Mouse (Mus musculus) midbrain, postnatal 0 days (tissue): ENCODE results near the gene Nelfe. TPM values are rescaled to one million over a fixed set of nuclear protein-coding genes. Genes with fewer than 3 reads are reported as not detected.

Source experiments
- ATAC-seq: fragments of 200-750 bp; cut with Nextera tagmentation; 2 replicates; pipeline ENCODE4 v1.8.0; 2017; ENCODE audit warnings: moderate number of reproducible peaks, mild to moderate bottlenecking, moderate TSS enrichment, moderate library complexity; ENCODE audit not compliant: low FRiP score
- DNase-seq: peaks from one replicate; pipeline ENCODE4 v3.0.0-alpha.2; 2015; ENCODE audit warnings: low spot score
- H3K27ac ChIP-seq: fragments of 300-500 bp; sonication (generic); 2 replicates; pipeline ENCODE4 v1.5.1; 2014; ENCODE audit warnings: low read depth, mild to moderate bottlenecking, low read length, mixed read lengths
- H3K27me3 ChIP-seq: fragments of 300-500 bp; sonication (generic); 2 replicates; pipeline ENCODE4 v1.6.1; 2014; ENCODE audit warnings: low read length, control low read depth, mixed read lengths; ENCODE audit not compliant: insufficient read depth
- H3K36me3 ChIP-seq: fragments of 300-500 bp; sonication (generic); 2 replicates; pipeline ENCODE4 v1.6.1; 2014; ENCODE audit warnings: low read length, control low read depth, mixed read lengths; ENCODE audit not compliant: insufficient read depth
- H3K4me1 ChIP-seq: fragments of 300-500 bp; sonication (generic); 2 replicates; pipeline ENCODE4 v1.6.1; 2014; ENCODE audit warnings: mild to moderate bottlenecking, control low read depth, antibody characterized with exemption, low read length, mixed read lengths; ENCODE audit not compliant: insufficient read depth
- H3K4me2 ChIP-seq: fragments of 300-500 bp; sonication (generic); 2 replicates; pipeline ENCODE4 v1.6.1; 2014; ENCODE audit warnings: low read depth, mild to moderate bottlenecking, low read length, mixed read lengths; ENCODE audit not compliant: poor library complexity, severe bottlenecking
- H3K4me3 ChIP-seq: fragments of 300-500 bp; sonication (generic); 2 replicates; pipeline ENCODE4 v1.5.1; 2014; ENCODE audit warnings: low read depth, mild to moderate bottlenecking, low read length, moderate library complexity
- H3K9ac ChIP-seq: fragments of 300-500 bp; sonication (generic); replicated peaks from 2 replicates; pipeline ENCODE4 v1.6.1; 2014; ENCODE audit warnings: mild to moderate bottlenecking, low read length, moderate library complexity, mixed read lengths; ENCODE audit not compliant: poor library complexity, severe bottlenecking
- H3K9me3 ChIP-seq: fragments of 300-500 bp; sonication (generic); 2 replicates; pipeline ENCODE4 v1.6.1; 2016; ENCODE audit warnings: low read length, control low read depth
- CTCF ChIP-seq: IDR thresholded peaks from 2 replicates; pipeline ENCODE4 v1.5.1; 2016; ENCODE audit warnings: antibody characterized with exemption, mild to moderate bottlenecking
- WGBS: fragments of 180-500 bp; shearing (Covaris S2); extraction: QIAGEN DNeasy Blood & Tissue Kit; methylation state at CpG from one replicate; pipeline ENCODE4 v1.1.7; 2014; 5-methylcytosine and 5-hydroxymethylcytosine counted together
- polyA plus RNA-seq: library from polyadenylated mRNA; unstranded; fragments of >200 nt; fragmentation: Nextera tagmentation; extraction: Ambion mirVana; gene quantifications from 2 replicates; pipeline ENCODE4 v1.2.1, GENCODE M21; 2015
- total RNA-seq: library from RNA; depleted of rRNA; stranded (reverse); fragments of >200 nt; gene quantifications from 2 replicates; pipeline ENCODE4 v1.2.3, GENCODE M21; 2014

Gene Nelfe
- total and polyA plus RNA-seq, 2 experiments from 2014 or later: 35.1 to 60.2 TPM

DNA sequence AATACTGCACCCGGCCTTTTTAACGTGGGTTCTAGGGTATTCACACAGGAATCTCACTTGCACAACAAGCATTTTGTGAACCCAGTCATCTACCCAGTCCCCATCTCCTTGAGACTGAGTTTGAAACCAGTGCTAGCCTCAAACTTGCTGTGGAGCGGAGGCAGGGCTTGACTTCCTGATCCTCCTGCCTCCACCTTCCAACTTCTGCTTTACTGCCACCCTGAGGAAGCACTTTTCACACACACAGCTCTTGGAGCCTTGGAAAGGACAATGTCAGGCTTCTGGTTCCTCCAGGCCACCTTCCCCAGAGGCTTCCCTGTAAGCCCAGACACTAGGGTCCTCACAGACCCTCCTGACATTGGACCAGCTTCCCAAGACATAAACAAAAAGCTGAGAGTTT lies 33.1 kb downstream of the Nelfe start:
- Histone ChIP-seq H3K27me3 (0 out of 2 replicates have a peak, but pooled peaks cover 6% of the 10 kb centered on the region), H3K4me2 (no peak overlapping the region), H3K9ac (no peak overlapping the region), H3K27ac (no peak overlapping the region), H3K36me3 (no peaks in the 10 kb centered on the region), H3K9me3 (no peaks in the 10 kb centered on the region), H3K4me3 (no peak overlapping the region), H3K4me1 (no peaks in the 10 kb centered on the region)
- DNase-seq (no peak), ATAC-seq (no peak)
- WGBS: 65% methylated on average over 3 of the region's 3 CpGs
- no peak for TF ChIP-seq CTCF

DNA sequence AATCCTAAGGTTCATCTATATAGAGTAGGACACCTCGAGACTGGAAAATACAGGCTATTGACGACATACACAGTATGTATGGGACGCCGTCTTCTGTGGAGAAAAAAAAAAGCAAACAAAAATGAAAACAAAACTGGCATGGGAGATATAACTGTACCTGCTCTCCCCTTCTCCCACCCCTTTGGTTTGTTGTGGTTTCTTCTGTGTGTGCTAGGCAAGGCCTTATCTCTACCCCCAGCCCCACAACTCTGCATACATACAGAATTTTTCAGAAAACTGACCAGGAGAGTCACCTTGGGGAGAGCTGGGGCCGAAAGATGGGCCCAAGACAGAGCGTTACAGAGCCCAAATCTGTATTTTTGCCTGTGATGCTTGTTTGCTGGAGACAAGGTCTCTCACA lies 34.5 kb downstream of the Nelfe start:
- ATAC-seq (no peak), DNase-seq (no peak)
- no peaks in the 10 kb centered on the region for H3K36me3 ChIP-seq
- no peak overlapping the region for H3K27ac ChIP-seq
- H3K4me1 ChIP-seq: no peaks in the 10 kb centered on the region
- H3K9ac ChIP-seq: no peak overlapping the region
- H3K4me2 ChIP-seq: no peak overlapping the region
- no peak for TF ChIP-seq CTCF
- 87% methylated on average over 6 of the region's 6 CpGs for WGBS
- 0 out of 2 replicates have a peak, but pooled peaks cover 6% of the 10 kb centered on the region for H3K27me3 ChIP-seq
- H3K9me3 ChIP-seq: no peaks in the 10 kb centered on the region
- no peak overlapping the region for H3K4me3 ChIP-seq

DNA sequence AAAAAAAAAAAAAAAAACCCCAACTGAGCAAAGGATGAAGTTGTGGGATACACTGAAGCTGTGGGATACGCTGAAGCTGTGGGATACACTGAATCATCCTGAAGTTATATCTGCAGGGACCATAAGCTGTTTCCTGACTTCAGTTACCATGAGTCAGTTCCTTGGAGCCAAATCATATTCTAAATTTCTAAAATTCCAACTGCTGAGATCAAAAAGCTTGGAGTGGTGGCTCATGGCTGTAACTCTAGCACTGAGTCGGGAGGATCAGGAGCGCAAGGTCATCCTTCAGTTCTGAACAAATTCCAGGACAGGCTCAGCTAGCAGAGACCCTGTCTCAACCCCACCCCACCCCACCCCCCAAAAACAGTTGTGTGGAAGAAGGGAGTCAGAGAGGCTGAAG lies 35.4 kb downstream of the Nelfe start:
- DNase-seq: no peak
- no peak overlapping the region for H3K4me3 ChIP-seq
- no peak for ATAC-seq
- H3K4me2 ChIP-seq: no peak overlapping the region
- 85% methylated on average over 3 of the region's 3 CpGs for WGBS
- no peaks in the 10 kb centered on the region for H3K36me3 ChIP-seq
- no peaks in the 10 kb centered on the region for H3K9me3 ChIP-seq
- H3K27ac ChIP-seq: no peak overlapping the region
- no peak for TF ChIP-seq CTCF
- no peaks in the 10 kb centered on the region for H3K4me1 ChIP-seq
- H3K9ac ChIP-seq: no peak overlapping the region
- H3K27me3 ChIP-seq: 0 out of 2 replicates have a peak, but pooled peaks cover 6% of the 10 kb centered on the region

DNA sequence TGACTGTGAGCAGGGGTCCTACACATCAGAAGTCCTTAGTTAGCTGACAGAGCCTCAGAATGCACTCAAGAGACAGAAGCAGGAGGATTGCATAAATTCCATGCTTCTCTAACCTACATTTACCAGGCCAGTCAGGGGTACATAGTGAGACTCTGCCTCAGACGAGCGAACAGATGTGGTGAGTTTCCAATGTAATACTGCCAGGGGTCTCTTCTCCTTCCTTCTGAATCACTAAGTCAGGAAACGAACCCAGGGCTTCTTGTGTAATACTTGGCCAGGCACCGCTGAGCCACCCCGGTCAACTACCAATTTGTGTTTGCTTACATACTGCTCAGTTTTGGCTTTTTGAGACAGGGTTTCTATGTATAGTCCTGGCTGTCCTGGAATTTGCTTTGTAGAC lies 37.8 kb downstream of the Nelfe start:
- 90% methylated on average over 5 of the region's 5 CpGs for WGBS
- H3K9me3 ChIP-seq: no peaks in the 10 kb centered on the region

DNA sequence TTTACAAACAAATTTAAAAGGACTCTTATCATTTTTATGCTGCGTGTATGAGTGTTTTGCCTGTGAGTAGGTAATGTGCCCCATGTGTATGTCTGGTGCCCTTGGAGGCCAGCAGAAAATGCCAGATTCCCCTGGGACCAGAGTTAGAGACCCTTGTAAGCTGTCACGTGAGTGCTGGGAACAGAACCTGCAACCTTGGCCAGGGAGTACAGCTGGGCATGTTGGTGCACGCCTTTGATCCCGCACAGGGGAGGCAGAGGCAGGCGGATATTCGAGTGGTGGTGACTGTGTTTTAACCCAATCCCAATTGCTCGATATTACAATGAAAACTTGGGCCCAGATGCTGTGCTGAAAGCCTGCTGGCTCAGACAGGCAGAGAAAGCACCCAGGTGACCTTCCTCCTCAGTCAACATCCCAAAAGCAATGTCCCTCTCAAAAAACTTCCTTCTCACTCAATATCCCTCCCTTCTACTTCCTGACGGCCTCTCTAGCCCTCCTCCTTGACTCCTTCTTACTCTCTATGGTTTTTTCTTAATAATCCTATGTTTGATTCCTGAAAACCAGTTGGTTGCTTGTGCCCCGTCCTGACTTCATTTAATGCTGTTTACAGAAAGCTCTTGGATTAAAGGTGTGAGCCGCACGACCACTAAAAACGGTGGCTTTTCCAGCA lies 40.0 kb downstream of the Nelfe start:
- WGBS: 89% methylated on average over 12 of the region's 12 CpGs
- no peak overlapping the region for H3K9ac ChIP-seq
- no peak overlapping the region for H3K27ac ChIP-seq
- DNase-seq (no peak), ATAC-seq (no peak)
- no peak overlapping the region for H3K4me2 ChIP-seq
- no peaks in the 10 kb centered on the region for H3K36me3 ChIP-seq
- H3K4me1 ChIP-seq: peaks cover 4% of the 10 kb centered on the region; the same call in 1 of the 2 replicates
- TF ChIP-seq CTCF: no peak
- H3K27me3 ChIP-seq: no peaks in the 10 kb centered on the region
- no peaks in the 10 kb centered on the region for H3K9me3 ChIP-seq
- no peak overlapping the region for H3K4me3 ChIP-seq

More for the DNA sequence above, 37.8 kb downstream of the Nelfe start:
- Histone ChIP-seq H3K36me3 (no peaks in the 10 kb centered on the region), H3K9ac (no peak overlapping the region), H3K4me1 (no peaks in the 10 kb centered on the region), H3K27me3 (no peaks in the 10 kb centered on the region), H3K4me2 (no peak overlapping the region), H3K4me3 (no peak overlapping the region), H3K27ac (no peak overlapping the region)
- TF ChIP-seq CTCF: no peak
- DNase-seq (no peak), ATAC-seq (no peak)

DNA sequence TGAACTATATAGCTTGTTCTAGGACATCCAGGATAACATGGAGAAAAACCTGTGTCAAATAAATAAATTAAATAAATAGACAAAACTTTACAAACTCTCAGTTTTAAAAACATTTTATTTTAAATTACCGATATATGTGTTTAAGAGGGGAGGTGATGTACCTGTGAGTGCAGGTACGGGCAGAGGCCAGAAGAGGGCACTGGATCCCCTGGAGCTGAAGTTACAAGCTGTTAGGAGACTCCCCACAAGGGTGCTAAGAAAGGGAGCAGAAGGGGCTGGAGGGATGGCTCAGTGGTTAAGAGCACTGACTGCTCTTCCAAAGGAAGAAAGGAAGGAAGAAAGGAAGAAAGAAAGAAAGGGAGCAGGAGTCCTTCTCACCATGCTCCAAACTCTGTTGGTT lies 41.2 kb downstream of the Nelfe start:
- H3K4me3 ChIP-seq: no peak overlapping the region
- H3K36me3 ChIP-seq: no peaks in the 10 kb centered on the region
- H3K27ac ChIP-seq: no peak overlapping the region
- no peaks in the 10 kb centered on the region for H3K27me3 ChIP-seq
- H3K9ac ChIP-seq: no peak overlapping the region
- no peak for ATAC-seq
- H3K4me2 ChIP-seq: no peak overlapping the region
- WGBS: 98% methylated on average over 2 of the region's 2 CpGs
- H3K9me3 ChIP-seq: no peaks in the 10 kb centered on the region
- DNase-seq: no peak
- TF ChIP-seq CTCF: no peak
- H3K4me1 ChIP-seq: peaks cover 12% of the 10 kb centered on the region
